Mouse (Mus musculus) midbrain, embryonic 11.5 days (tissue): ENCODE data around the gene Tmem255b. TPM values are rescaled to one million over a fixed set of nuclear protein-coding genes. Genes with fewer than 3 reads are reported as not detected.

Source experiments
- ATAC-seq: fragments of 200-750 bp; cut with Nextera tagmentation; 2 replicates; pipeline ENCODE4 v1.8.0; 2017; ENCODE audit warnings: moderate TSS enrichment, moderate library complexity; ENCODE audit not compliant: low FRiP score
- DNase-seq: peaks from one replicate; pipeline ENCODE4 v3.0.0; 2015; ENCODE audit warnings: low spot score; ENCODE audit errors: missing footprints
- H3K27ac ChIP-seq: fragments of 300-500 bp; sonication (generic); 2 replicates; pipeline ENCODE4 v1.5.1; 2014; ENCODE audit warnings: low read depth, low read length
- H3K27me3 ChIP-seq: fragments of 300-500 bp; sonication (generic); 2 replicates; pipeline ENCODE4 v1.6.1; 2014; ENCODE audit warnings: mild to moderate bottlenecking, low read length, moderate library complexity, mixed read lengths; ENCODE audit not compliant: control insufficient read depth, insufficient read depth
- H3K36me3 ChIP-seq: fragments of 300-500 bp; sonication (generic); 2 replicates; pipeline ENCODE4 v1.6.1; 2014; ENCODE audit warnings: mild to moderate bottlenecking, low read length, moderate library complexity, mixed read lengths; ENCODE audit not compliant: control insufficient read depth, insufficient read depth
- H3K4me1 ChIP-seq: fragments of 300-500 bp; sonication (generic); 2 replicates; pipeline ENCODE4 v1.6.1; 2014; ENCODE audit warnings: low read length; ENCODE audit not compliant: control insufficient read depth, insufficient read depth
- H3K4me2 ChIP-seq: fragments of 300-500 bp; sonication (generic); 2 replicates; pipeline ENCODE4 v1.6.1; 2014; ENCODE audit warnings: mild to moderate bottlenecking, moderate library complexity
- H3K4me3 ChIP-seq: fragments of 300-500 bp; sonication (generic); 2 replicates; pipeline ENCODE4 v1.5.1; 2014; ENCODE audit warnings: low read depth, low read length
- H3K9ac ChIP-seq: fragments of 300-500 bp; sonication (generic); 2 replicates; pipeline ENCODE4 v1.6.1; 2014; ENCODE audit warnings: low read length
- H3K9me3 ChIP-seq: fragments of 300-500 bp; sonication (generic); 2 replicates; pipeline ENCODE4 v1.6.1; 2016; ENCODE audit warnings: low read length; ENCODE audit not compliant: control insufficient read depth
- WGBS: fragments of 180-500 bp; shearing (Covaris S2); extraction: QIAGEN DNeasy Blood & Tissue Kit; methylation state at CpG from one replicate; pipeline ENCODE4 v1.1.7; 2014; 5-methylcytosine and 5-hydroxymethylcytosine counted together
- polyA plus RNA-seq: library from polyadenylated mRNA; unstranded; fragments of >200 nt; fragmentation: Nextera tagmentation; extraction: Ambion mirVana; gene quantifications from 2 replicates; pipeline ENCODE4 v1.2.1, GENCODE M21; 2014

Gene Tmem255b
- polyA plus RNA-seq, 1 experiment from 2014 or later: 0.29 TPM

GRCm38 (mm10) chr8:13492198-13492995, 57.4 kb downstream of the Tmem255b start:
- no peak overlapping the region for H3K9ac ChIP-seq
- no peaks in the 10 kb centered on the region for H3K36me3 ChIP-seq
- ATAC-seq: no peak
- DNase-seq: no peak
- 61% methylated on average over 9 of the region's 9 CpGs for WGBS
- H3K27me3 ChIP-seq: peaks cover 17% of the 10 kb centered on the region
- H3K4me1 ChIP-seq: peaks cover 4% of the 10 kb centered on the region; the same call in 1 of the 2 replicates
- H3K4me3 ChIP-seq: no peak overlapping the region
- H3K9me3 ChIP-seq: no peaks in the 10 kb centered on the region
- no peak overlapping the region for H3K27ac ChIP-seq
- H3K4me2 ChIP-seq: no peak overlapping the region

GRCm38 (mm10) chr8:13493011-13493410, 58.0 kb downstream of the Tmem255b start:
- peaks cover 4% of the 10 kb centered on the region; the same call in 1 of the 2 replicates for H3K4me1 ChIP-seq
- H3K36me3 ChIP-seq: no peaks in the 10 kb centered on the region
- H3K4me3 ChIP-seq: no peak overlapping the region
- 61% methylated on average over 11 of the region's 11 CpGs for WGBS
- no peaks in the 10 kb centered on the region for H3K9me3 ChIP-seq
- no peak overlapping the region for H3K27ac ChIP-seq
- ATAC-seq: no peak
- H3K4me2 ChIP-seq: no peak overlapping the region
- no peak overlapping the region for H3K9ac ChIP-seq
- peaks cover 17% of the 10 kb centered on the region for H3K27me3 ChIP-seq
- peak; percentile 80 for DNase-seq

- Histone ChIP-seq H3K9me3 (no peaks in the 10 kb centered on the region), H3K27ac (no peak within 1 kb of the TSS), H3K9ac (peak within 1 kb of the TSS; percentile 63), H3K4me3 (peak within 1 kb of the TSS; percentile 42), H3K36me3 (no peaks in the 10 kb centered on the region), H3K4me2 (peak within 1 kb of the TSS; percentile 62), H3K27me3 (peaks cover 17% of the 10 kb centered on the region), H3K4me1 (peaks cover 4% of the 10 kb centered on the region; the same call in 1 of the 2 replicates)
- WGBS: 1% methylated on average over 58 of the region's 64 CpGs
- ATAC-seq (peak; percentile 82), DNase-seq (peak; percentile 93)
These were observed 59.1 kb downstream of the Tmem255b start, which contains the start of gene Gas6 for GRCm38 (mm10) chr8:13493858-13494631. Gene Gas6 (minus strand): TSS chr8:13494490.

- H3K4me3 ChIP-seq: no peak overlapping the region
- H3K9me3 ChIP-seq: no peaks in the 10 kb centered on the region
- H3K36me3 ChIP-seq: no peaks in the 10 kb centered on the region
- H3K4me2 ChIP-seq: no peak overlapping the region
- no peaks in the 10 kb centered on the region for H3K4me1 ChIP-seq
- ATAC-seq: no peak
- H3K9ac ChIP-seq: no peak overlapping the region
- no peak overlapping the region for H3K27ac ChIP-seq
- H3K27me3 ChIP-seq: no peaks in the 10 kb centered on the region
- no peak for DNase-seq
- WGBS: 91% methylated on average over 3 of the region's 3 CpGs
These were observed 66.2 kb downstream of the Tmem255b start for GRCm38 (mm10) chr8:13501221-13501620.

GRCm38 (mm10) chr8:13503936-13504606, 69.1 kb downstream of the Tmem255b start:
- Histone ChIP-seq H3K9ac (no peak overlapping the region), H3K4me3 (no peak overlapping the region), H3K4me2 (no peak overlapping the region), H3K27me3 (no peaks in the 10 kb centered on the region), H3K9me3 (no peaks in the 10 kb centered on the region), H3K4me1 (no peaks in the 10 kb centered on the region), H3K36me3 (no peaks in the 10 kb centered on the region), H3K27ac (no peak overlapping the region)
- WGBS: 89% methylated on average over 8 of the region's 8 CpGs
- DNase-seq (no peak), ATAC-seq (no peak)

GRCm38 (mm10) chr8:13504894-13505674, 70.1 kb downstream of the Tmem255b start:
- H3K4me2 ChIP-seq: no peak overlapping the region
- no peak overlapping the region for H3K27ac ChIP-seq
- no peaks in the 10 kb centered on the region for H3K36me3 ChIP-seq
- no peak overlapping the region for H3K9ac ChIP-seq
- ATAC-seq (no peak), DNase-seq (no peak)
- H3K27me3 ChIP-seq: no peaks in the 10 kb centered on the region
- H3K4me3 ChIP-seq: no peak overlapping the region
- H3K9me3 ChIP-seq: no peaks in the 10 kb centered on the region
- H3K4me1 ChIP-seq: no peaks in the 10 kb centered on the region

GRCm38 (mm10) chr8:13506849-13507248, 71.9 kb downstream of the Tmem255b start:
- no peak for ATAC-seq
- DNase-seq: no peak
- 59% methylated on average over 4 of the region's 4 CpGs for WGBS

GRCm38 (mm10) chr8:13507284-13507937, 72.4 kb downstream of the Tmem255b start:
- Histone ChIP-seq H3K27me3 (no peaks in the 10 kb centered on the region), H3K36me3 (no peaks in the 10 kb centered on the region), H3K27ac (no peak overlapping the region), H3K4me2 (no peak overlapping the region), H3K4me3 (no peak overlapping the region), H3K9ac (no peak overlapping the region), H3K4me1 (no peaks in the 10 kb centered on the region), H3K9me3 (no peaks in the 10 kb centered on the region)
- ATAC-seq (no peak), DNase-seq (no peak)
- 84% methylated on average over 3 of the region's 3 CpGs for WGBS

More at GRCm38 (mm10) chr8:13506849-13507248, 71.9 kb downstream of the Tmem255b start:
- H3K4me2 ChIP-seq: no peak overlapping the region
- H3K9ac ChIP-seq: no peak overlapping the region
- H3K9me3 ChIP-seq: no peaks in the 10 kb centered on the region
- H3K4me3 ChIP-seq: no peak overlapping the region
- no peaks in the 10 kb centered on the region for H3K27me3 ChIP-seq
- H3K27ac ChIP-seq: no peak overlapping the region
- no peaks in the 10 kb centered on the region for H3K4me1 ChIP-seq
- no peaks in the 10 kb centered on the region for H3K36me3 ChIP-seq
